Mouse (Mus musculus) layer of hippocampus, adult 9-11 months (tissue): ENCODE measurements around the gene Camk1g.
A peak's percentile ranks its signal among the peaks of the same experiment; 100 is the strongest.

ENCODE experiments used
- DNase-seq: peaks from one replicate; pipeline ENCODE4 v3.0.0; 2022

The Camk1g gene

DNA sequence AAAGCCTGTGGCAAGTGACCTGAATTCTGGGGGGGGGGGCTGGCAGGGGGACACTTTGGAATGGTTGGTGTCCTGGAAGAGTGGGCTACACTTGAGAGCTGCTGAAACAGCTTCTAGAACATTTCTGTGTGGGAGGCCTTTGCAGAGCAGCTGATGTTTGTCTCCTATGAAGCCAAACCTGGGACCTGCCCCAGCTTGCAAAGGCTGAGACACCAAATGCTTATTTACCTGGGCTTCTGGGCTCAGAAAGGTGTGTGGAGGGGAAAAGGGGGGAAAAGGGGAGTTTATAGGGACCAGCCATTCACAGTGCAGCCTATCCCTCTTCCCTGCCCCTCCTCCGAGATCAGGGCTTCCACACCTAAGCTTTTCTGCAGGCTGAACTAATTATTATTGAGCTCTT lies 70.1 kb downstream of the Camk1g start:
- no peak for DNase-seq

DNA sequence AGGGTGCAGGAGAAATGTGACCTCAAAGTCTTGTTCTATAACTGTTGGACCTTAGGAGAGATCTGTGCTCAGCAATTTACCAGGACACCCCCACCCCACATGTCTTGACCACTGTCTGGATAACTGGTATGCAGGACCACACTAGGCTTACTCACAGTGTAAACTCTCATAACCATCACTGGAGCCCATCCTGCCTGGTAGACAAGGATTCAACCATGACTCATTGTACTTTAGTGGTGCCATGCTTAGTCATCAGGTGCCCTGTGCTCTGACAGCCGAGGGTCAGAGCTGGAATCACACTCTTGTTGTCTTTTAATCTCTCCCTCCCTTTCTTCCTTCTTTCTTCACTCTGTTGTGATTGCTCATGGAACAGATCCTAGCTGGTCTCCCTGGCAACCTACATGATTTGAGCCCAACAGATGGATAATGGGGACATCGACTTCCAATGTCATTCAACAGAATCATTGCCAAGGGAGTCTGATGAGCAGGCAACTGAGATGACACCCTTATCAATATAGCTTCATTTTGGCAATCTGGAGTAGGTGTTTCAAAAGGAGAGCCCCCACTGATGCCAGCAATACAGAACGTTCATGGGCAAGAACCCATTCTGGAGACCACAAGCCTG lies 71.8 kb downstream of the Camk1g start:
- peak; percentile 43 for DNase-seq
